Mouse (Mus musculus): ENCODE measurements around the gene Pdlim3. TPM values are rescaled to one million over a fixed set of nuclear protein-coding genes. Genes with fewer than 3 reads are reported as not detected.

Gene Pdlim3
- polyA plus RNA-seq, 1 experiment from 2014 or later = 23.7 TPM

DNA sequence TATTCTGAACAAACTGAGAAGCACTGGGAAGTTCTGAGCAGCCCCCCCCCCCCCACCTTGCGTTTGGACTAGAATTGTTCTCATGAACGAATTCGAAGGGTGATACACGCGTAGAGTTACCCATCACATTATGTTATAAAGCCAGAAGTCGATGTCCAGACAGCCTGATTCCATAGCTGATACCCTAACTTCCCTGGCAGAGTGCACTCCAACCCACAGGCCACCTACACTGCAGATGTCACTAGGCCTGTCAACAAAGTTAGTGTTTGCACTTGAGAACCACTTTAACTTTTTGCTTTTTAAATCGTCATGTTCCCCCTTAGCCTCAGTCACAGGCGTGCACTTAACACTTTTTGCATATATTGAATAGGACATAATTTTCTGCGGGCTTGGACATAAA, 51.7 kb downstream of the Pdlim3 start:
- Histone ChIP-seq H3K27me3 (ENCODE audit: insufficient read depth, low read length) (no peaks in the 10 kb centered on the region), H3K27ac (no peak overlapping the region), H3K9ac (ENCODE audit: low read depth, low read length) (no peak overlapping the region), H3K9me3 (replicated peaks; ENCODE audit: low read length) (no peaks in the 10 kb centered on the region), H3K36me3 (ENCODE audit: insufficient read depth, low read length) (no peaks in the 10 kb centered on the region), H3K4me2 (ENCODE audit: low read length) (no peak overlapping the region), H3K4me1 (replicated peaks; ENCODE audit: insufficient read depth, low read length) (no peaks in the 10 kb centered on the region), H3K4me3 (replicated peaks; ENCODE audit: low read depth, low read length) (no peak overlapping the region)
- WGBS = 92% methylated on average over 9 of the region's 9 CpGs
- TF ChIP-seq CTCF (IDR thresholded peaks at IDR 0.05; ENCODE audit: low read depth) = no peak
- no peak for DNase-seq (ENCODE audit: low spot score)
- no peak for ATAC-seq (replicated peaks; ENCODE audit: low FRiP score, low read depth)

DNA sequence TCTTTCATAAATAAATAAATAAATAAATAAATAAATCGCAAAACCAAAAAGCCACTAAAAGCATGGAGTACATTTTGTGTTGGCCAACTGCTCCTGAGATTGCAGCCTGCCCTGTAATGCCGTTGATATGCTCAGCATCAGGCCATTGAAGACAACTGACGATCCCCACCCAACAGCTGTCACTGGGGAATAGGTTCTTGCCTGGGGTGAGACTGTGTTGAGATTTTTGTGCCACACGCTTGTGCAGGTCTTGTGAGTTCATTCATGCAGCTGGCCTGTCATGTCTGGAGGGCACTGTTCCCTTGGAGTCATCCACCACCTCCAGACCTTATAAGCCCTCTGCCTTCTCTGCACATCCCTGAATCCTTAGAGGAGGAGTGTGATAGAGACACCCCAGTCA, 61.0 kb downstream of the Pdlim3 start:
- ATAC-seq (replicated peaks; ENCODE audit: low FRiP score, low read depth) (no peak), DNase-seq (ENCODE audit: low spot score) (no peak)
- no peak for TF ChIP-seq CTCF (IDR thresholded peaks at IDR 0.05; ENCODE audit: low read depth)
- H3K4me1 ChIP-seq (replicated peaks; ENCODE audit: insufficient read depth, low read length) = no peaks in the 10 kb centered on the region
- no peak overlapping the region for H3K4me3 ChIP-seq (replicated peaks; ENCODE audit: low read depth, low read length)
- H3K27ac ChIP-seq = no peak overlapping the region
- no peaks in the 10 kb centered on the region for H3K9me3 ChIP-seq (replicated peaks; ENCODE audit: low read length)
- H3K9ac ChIP-seq (ENCODE audit: low read depth, low read length) = no peak overlapping the region
- H3K27me3 ChIP-seq (ENCODE audit: insufficient read depth, low read length) = no peaks in the 10 kb centered on the region
- H3K36me3 ChIP-seq (ENCODE audit: insufficient read depth, low read length) = no peaks in the 10 kb centered on the region
- 92% methylated on average over 4 of the region's 4 CpGs for WGBS
- H3K4me2 ChIP-seq (ENCODE audit: low read length) = no peak overlapping the region

GRCm38 (mm10) chr8:45950622-45951021, 65.4 kb downstream of the Pdlim3 start:
- no peak for DNase-seq (ENCODE audit: low spot score)
- Histone ChIP-seq H3K4me3 (replicated peaks; ENCODE audit: low read depth, low read length) (no peak overlapping the region), H3K4me1 (replicated peaks; ENCODE audit: insufficient read depth, low read length) (no peaks in the 10 kb centered on the region), H3K36me3 (ENCODE audit: insufficient read depth, low read length) (no peaks in the 10 kb centered on the region), H3K4me2 (ENCODE audit: low read length) (no peak overlapping the region), H3K27me3 (ENCODE audit: insufficient read depth, low read length) (no peaks in the 10 kb centered on the region), H3K9me3 (replicated peaks; ENCODE audit: low read length) (no peaks in the 10 kb centered on the region), H3K27ac (no peak overlapping the region), H3K9ac (ENCODE audit: low read depth, low read length) (no peak overlapping the region)
- WGBS = 35% methylated on average over 2 of the region's 2 CpGs
- no peak for TF ChIP-seq CTCF (IDR thresholded peaks at IDR 0.05; ENCODE audit: low read depth)
- ATAC-seq (replicated peaks; ENCODE audit: low FRiP score, low read depth) = no peak

Other genes starting within 250 kb of the Pdlim3 start
- not detected in 2 replicates for gene Ccdc110, start 49.2 kb downstream of the Pdlim3 start, polyA plus RNA-seq (2015; fragmentation: Nextera tagmentation; extraction: Ambion mirVana)
- gene 1700029J07Rik, start 89.8 kb downstream of the Pdlim3 start, polyA plus RNA-seq (2015; fragmentation: Nextera tagmentation; extraction: Ambion mirVana) = 3.3 and 3.4 TPM in 2 replicates
- gene Ufsp2, start 90.1 kb downstream of the Pdlim3 start, polyA plus RNA-seq (2015; fragmentation: Nextera tagmentation; extraction: Ambion mirVana) = 80.5 and 84.2 TPM in 2 replicates
- gene Lrp2bp, start 113.8 kb downstream of the Pdlim3 start, polyA plus RNA-seq (2015; fragmentation: Nextera tagmentation; extraction: Ambion mirVana) = 0.45 and 0.66 TPM in 2 replicates
- 15.9 and 17.4 TPM in 2 replicates for gene Ankrd37, start 120.2 kb downstream of the Pdlim3 start, polyA plus RNA-seq (2015; fragmentation: Nextera tagmentation; extraction: Ambion mirVana)